ENCODE assay signal across 1 mouse cellular context in the genomic region with DNA sequence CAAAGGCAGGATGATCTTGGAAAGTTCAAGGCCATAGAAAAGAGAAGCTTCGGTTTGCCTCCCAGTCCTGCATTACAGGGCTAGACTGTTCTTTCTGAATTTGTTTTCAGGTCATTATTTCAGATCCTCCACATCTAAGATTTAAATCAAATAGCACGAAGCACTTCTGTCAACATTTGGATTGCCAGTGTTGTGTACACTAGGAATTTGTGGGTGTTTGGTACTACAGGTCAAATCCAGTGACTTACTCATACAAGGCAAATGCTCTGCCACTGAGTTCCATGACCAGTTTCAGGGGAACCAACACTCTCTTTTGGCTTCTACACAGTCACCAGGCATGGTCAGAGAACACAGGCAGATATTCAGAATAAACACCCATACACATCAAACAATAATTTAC.
TF ChIP-seq lines count a peak whose summit lies in the region.

No protein-coding gene starts in this region.

TF ChIP-seq in CH12.LX, 34 proteins besides CTCF, POLR2A, EP300 and RAD21:
- TF ChIP-seq ZC3H11A (IDR thresholded peaks at IDR 0.05; ENCODE audit: low read depth, low read length) (no peak), MEF2A (IDR thresholded peaks at IDR 0.05; ENCODE audit: borderline replicate concordance, low read depth, low read length) (no peak), NRF1 (IDR thresholded peaks at IDR 0.05; ENCODE audit: low read depth, low read length) (no peak), TBP (conservative IDR thresholded peaks at IDR 0.05; ENCODE audit: low read depth, low read length) (no peak), E2F4 (IDR thresholded peaks at IDR 0.05; ENCODE audit: insufficient replicate concordance, low read depth, low read length) (no peak), CHD2 (IDR thresholded peaks at IDR 0.05; ENCODE audit: low read length) (no peak), UBTF (IDR thresholded peaks at IDR 0.05; ENCODE audit: low read depth, low read length) (no peak), ZNF384 (IDR thresholded peaks at IDR 0.05; ENCODE audit: low read depth, low read length) (no peak), MAZ (IDR thresholded peaks at IDR 0.05; ENCODE audit: low read depth, low read length) (no peak), SIN3A (IDR thresholded peaks at IDR 0.05; ENCODE audit: low read length) (no peak), MAFK (IDR thresholded peaks at IDR 0.05; ENCODE audit: insufficient replicate concordance, low read length) (no peak), MXI1 (IDR thresholded peaks at IDR 0.05; ENCODE audit: low read depth, low read length) (no peak), JUND (conservative IDR thresholded peaks at IDR 0.05; ENCODE audit: low read depth, low read length) (no peak), HCFC1 (IDR thresholded peaks at IDR 0.05; ENCODE audit: low read depth, low read length) (no peak)
